In genomic region chr3:69156484-69156883, GRCm38 (mm10) we compare ENCODE assay signal across 8 mouse cellular contexts. TPM values are rescaled to one million over a fixed set of nuclear protein-coding genes. Genes with fewer than 3 reads are reported as not detected.
DNase-seq lines count a peak whose midpoint lies in the region; ATAC-seq and TF ChIP-seq lines count a peak whose summit lies in the region.

No protein-coding gene starts in this region.

- peak; percentile 45 for DNase-seq in liver, adult 2 months (ENCODE audit: extremely low read depth, low read depth, low spot score)
- DNase-seq in lung, postnatal 25 days (ENCODE audit: low spot score), result peak; percentile 71
- DNase-seq in thymus, postnatal 14 days, result peak; percentile 71
- no peak for DNase-seq in frontal cortex, adult 2 months (ENCODE audit: extremely low spot score in 1 of 2, low spot score in 1 of 2)
- no peak for DNase-seq in cerebellum, adult 2 months
- no peak for DNase-seq in cerebellum, adult 11 months

- no peak for TF ChIP-seq POLR2A in liver, adult 2 months (IDR thresholded peaks at IDR 0.05; ENCODE audit: extremely low read depth, insufficient read depth, low read length)
- TF ChIP-seq POLR2A in cerebellum, adult 2 months (IDR thresholded peaks at IDR 0.05; ENCODE audit: borderline replicate concordance, insufficient read depth, low read length), result no peak

- no peaks in the 10 kb centered on the region for H3K27me3 ChIP-seq in liver, adult 2 months (ENCODE audit: control insufficient read depth, insufficient read depth, low read length)
- no peaks in the 10 kb centered on the region for H3K27me3 ChIP-seq in liver, embryonic 12.5 days (replicated peaks)
- H3K27me3 ChIP-seq in cerebellum, adult 2 months (ENCODE audit: control insufficient read depth, insufficient read depth, low read length), result no peaks in the 10 kb centered on the region

- no peaks in the 10 kb centered on the region for H3K36me3 ChIP-seq in liver, adult 2 months (ENCODE audit: control insufficient read depth, insufficient read depth, low read length)
- no peaks in the 10 kb centered on the region for H3K36me3 ChIP-seq in liver, embryonic 12.5 days

- WGBS in liver, adult 2 months, result 80% methylated on average over 13 of the region's 13 CpGs
- WGBS in liver, embryonic 12.5 days (ENCODE audit: insufficient replicate concordance), result 50% methylated on average over 13 of the region's 13 CpGs
- WGBS in cerebellum, adult 2 months, result 85% methylated on average over 13 of the region's 13 CpGs

- no peaks in the 10 kb centered on the region for H3K4me1 ChIP-seq in liver, adult 2 months (ENCODE audit: control insufficient read depth, insufficient read depth, low read length)
- no peaks in the 10 kb centered on the region for H3K4me1 ChIP-seq in liver, embryonic 12.5 days
- no peaks in the 10 kb centered on the region for H3K4me1 ChIP-seq in brown adipose tissue, adult 24 weeks (ENCODE audit: control insufficient read depth, insufficient read depth, insufficient read length, low read length)
- no peaks in the 10 kb centered on the region for H3K4me1 ChIP-seq in cerebellum, adult 2 months (ENCODE audit: control insufficient read depth, insufficient read depth, low read length)

- H3K4me2 ChIP-seq in liver, embryonic 12.5 days, result no peak overlapping the region

- no peaks in the 10 kb centered on the region for H3K9me3 ChIP-seq in liver, embryonic 12.5 days (replicated peaks)

- TF ChIP-seq CTCF in liver, adult 2 months (IDR thresholded peaks at IDR 0.05; ENCODE audit: low read depth, low read length), result no peak
- TF ChIP-seq CTCF in cerebellum, adult 2 months (IDR thresholded peaks at IDR 0.05; ENCODE audit: borderline replicate concordance, insufficient read depth, low read depth, low read length), result no peak

- no peaks in the 10 kb centered on the region for H3K79me2 ChIP-seq in liver, adult 2 months (ENCODE audit: control insufficient read depth, insufficient read depth, low read length)

- H3K27ac ChIP-seq in liver, adult 2 months (replicated peaks; ENCODE audit: insufficient read depth, low read depth, low read length), result peak overlapping the region; percentile 30
- H3K27ac ChIP-seq in liver, embryonic 12.5 days, result no peak overlapping the region
- H3K27ac ChIP-seq in brown adipose tissue, adult 24 weeks (replicated peaks; ENCODE audit: low read depth, low read length), result peak overlapping the region; percentile 77
- H3K27ac ChIP-seq in cerebellum, adult 2 months (ENCODE audit: insufficient read depth, low read length), result no peak overlapping the region

- no peak for ATAC-seq in liver, embryonic 12.5 days

- no peak overlapping the region for H3K4me3 ChIP-seq in liver, adult 2 months (ENCODE audit: insufficient read depth, low read depth, low read length)
- no peak overlapping the region for H3K4me3 ChIP-seq in liver, embryonic 12.5 days
- H3K4me3 ChIP-seq in brown adipose tissue, adult 24 weeks (ENCODE audit: insufficient read depth, low read depth, low read length), result no peak overlapping the region
- no peak overlapping the region for H3K4me3 ChIP-seq in cerebellum, adult 2 months (replicated peaks; ENCODE audit: insufficient read depth, low read depth, low read length)

- H3K9ac ChIP-seq in liver, adult 2 months (ENCODE audit: low read depth, low read length), result no peak overlapping the region
- H3K9ac ChIP-seq in liver, embryonic 12.5 days, result no peak overlapping the region

RNA-seq across cellular contexts. Expression of gene Kpna4, which starts 29.6 kb away (rescaled TPM):
- 10.7 TPM in 2 replicates for total RNA-seq in liver, adult 2 months (2014; rRNA removed)
- polyA plus RNA-seq in liver, adult 2 months (2012; rRNA removed), result 5.3 and 5.9 TPM in 2 replicates
- polyA plus RNA-seq in liver, embryonic 12.5 days (2016; fragmentation: Nextera tagmentation; extraction: Ambion mirVana), result 27.7 and 31.5 TPM in 2 replicates
- polyA plus RNA-seq in brown adipose tissue, adult 24 weeks (2012; ENCODE audit: insufficient read depth, insufficient read length, missing spikeins), result 47.1 and 57.8 TPM in 2 replicates
- 35.9 and 40.6 TPM in 2 replicates for polyA plus RNA-seq in frontal cortex, adult 2 months (2012; rRNA removed)
- polyA plus RNA-seq in cerebellum, adult 2 months (2012; rRNA removed), result 31.0 and 31.4 TPM in 2 replicates

Comparison
In these comparisons a context has a peak if more than half of its experiments do, and no peak if none do; other contexts are left out.
1. H3K27ac ChIP-seq: peak in liver, adult 2 months (single experiment) and brown adipose tissue, adult 24 weeks (single experiment); none in liver, embryonic 12.5 days (single experiment) and cerebellum, adult 2 months (single experiment).
2. DNase-seq: peak in liver, adult 2 months (single experiment), lung, postnatal 25 days (single experiment) and thymus, postnatal 14 days (single experiment); none in frontal cortex, adult 2 months (0 of 2), cerebellum, adult 2 months (0 of 2) and cerebellum, adult 11 months (single experiment).